Mouse (Mus musculus) layer of hippocampus, adult 6 months (tissue): ENCODE results near the gene H2al1f. TPM values are rescaled to one million over a fixed set of nuclear protein-coding genes. Genes with fewer than 3 reads are reported as not detected.

Experiments used
- long read RNA-seq, 2 experiments: library from polyadenylated mRNA; unstranded; transcript quantifications; one replicate each; pipeline ENCODE4 v2.0.0; 2019 to 2020
- polyA plus RNA-seq: library from polyadenylated mRNA; unstranded; fragments of <200 nt; fragmentation: Nextera tagmentation; gene quantifications from 2 replicates; pipeline ENCODE4 v1.2.3, GENCODE M21; 2021

The H2al1f gene
- polyA plus RNA-seq = not detected in 2 replicates
- long read RNA-seq, experiment 1 = 0 reads
- long read RNA-seq, experiment 2 = 0 reads

DNA sequence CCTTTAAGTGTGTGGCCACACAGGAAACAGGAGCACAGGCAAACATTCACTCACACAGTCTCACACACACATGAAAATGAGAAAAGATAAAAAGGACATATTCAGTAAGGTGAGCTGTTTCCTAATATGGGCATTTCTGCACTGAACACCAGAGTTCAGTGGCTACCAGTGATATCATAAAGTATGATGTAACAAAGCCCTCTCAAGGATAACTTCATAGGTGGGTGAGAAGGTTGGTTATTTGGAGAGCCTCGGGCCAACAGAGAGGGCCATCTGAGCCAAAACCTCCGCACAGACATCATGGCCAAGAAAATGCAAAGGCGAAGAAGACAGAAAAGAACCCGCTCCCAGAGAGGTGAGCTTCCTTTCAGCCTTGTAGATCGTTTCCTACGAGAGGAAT, at the start of gene H2al1f:
Gene H2al1f (plus strand): TSS at position 301 of the 400 bp plus-strand sequence.

DNA sequence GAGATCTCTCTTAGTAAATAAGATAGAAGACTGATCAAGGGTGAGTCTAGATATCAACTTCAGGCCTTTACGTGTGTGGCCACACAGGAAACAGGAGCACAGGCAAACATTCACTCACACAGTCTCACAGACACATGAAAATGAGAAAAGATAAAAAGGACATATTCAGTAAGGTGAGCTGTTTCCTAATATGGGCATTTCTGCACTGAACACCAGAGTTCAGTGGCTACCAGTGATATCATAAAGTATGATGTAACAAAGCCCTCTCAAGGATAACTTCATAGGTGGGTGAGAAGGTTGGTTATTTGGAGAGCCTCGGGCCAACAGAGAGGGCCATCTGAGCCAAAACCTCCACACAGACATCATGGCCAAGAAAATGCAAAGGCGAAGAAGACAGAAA, 16.0 kb upstream of the H2al1f start, which contains the start of gene H2al1a:
Gene H2al1a (plus strand): TSS at position 301 of the 400 bp plus-strand sequence.

DNA sequence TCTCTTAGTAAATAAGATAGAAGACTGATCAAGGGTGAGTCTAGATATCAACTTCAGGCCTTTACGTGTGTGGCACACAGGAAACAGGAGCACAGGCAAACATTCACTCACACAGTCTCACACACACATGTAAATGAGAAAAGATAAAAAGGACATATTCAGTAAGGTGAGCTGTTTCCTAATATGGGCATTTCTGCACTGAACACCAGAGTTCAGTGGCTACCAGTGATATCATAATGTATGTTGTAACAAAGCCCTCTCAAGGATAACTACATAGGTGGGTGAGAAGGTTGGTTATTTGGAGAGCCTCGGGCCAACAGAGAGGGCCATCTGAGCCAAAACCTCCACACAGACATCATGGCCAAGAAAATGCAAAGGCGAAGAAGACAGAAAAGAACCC, 12.8 kb upstream of the H2al1f start, which contains the start of gene H2al1b:
Gene H2al1b (plus strand): TSS at position 301 of the 400 bp plus-strand sequence.

DNA sequence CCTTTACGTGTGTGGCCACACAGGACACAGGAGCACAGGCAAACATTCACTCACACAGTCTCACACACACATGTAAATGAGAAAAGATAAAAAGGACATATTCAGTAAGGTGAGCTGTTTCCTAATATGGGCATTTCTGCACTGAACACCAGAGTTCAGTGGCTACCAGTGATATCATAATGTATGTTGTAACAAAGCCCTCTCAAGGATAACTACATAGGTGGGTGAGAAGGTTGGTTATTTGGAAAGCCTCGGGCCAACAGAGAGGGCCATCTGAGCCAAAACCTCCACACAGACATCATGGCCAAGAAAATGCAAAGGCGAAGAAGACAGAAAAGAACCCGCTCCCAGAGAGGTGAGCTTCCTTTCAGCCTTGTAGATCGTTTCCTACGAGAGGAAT, 9.6 kb upstream of the H2al1f start, which contains the start of gene H2al1c:
Gene H2al1c (plus strand): TSS at position 301 of the 400 bp plus-strand sequence.

DNA sequence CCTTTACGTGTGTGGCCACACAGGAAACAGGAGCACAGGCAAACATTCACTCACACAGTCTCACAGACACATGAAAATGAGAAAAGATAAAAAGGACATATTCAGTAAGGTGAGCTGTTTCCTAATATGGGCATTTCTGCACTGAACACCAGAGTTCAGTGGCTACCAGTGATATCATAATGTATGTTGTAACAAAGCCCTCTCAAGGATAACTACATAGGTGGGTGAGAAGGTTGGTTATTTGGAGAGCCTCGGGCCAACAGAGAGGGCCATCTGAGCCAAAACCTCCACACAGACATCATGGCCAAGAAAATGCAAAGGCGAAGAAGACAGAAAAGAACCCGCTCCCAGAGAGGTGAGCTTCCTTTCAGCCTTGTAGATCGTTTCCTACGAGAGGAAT, 6.4 kb upstream of the H2al1f start, which contains the start of gene H2al1d:
Gene H2al1d (plus strand): TSS at position 301 of the 400 bp plus-strand sequence.

DNA sequence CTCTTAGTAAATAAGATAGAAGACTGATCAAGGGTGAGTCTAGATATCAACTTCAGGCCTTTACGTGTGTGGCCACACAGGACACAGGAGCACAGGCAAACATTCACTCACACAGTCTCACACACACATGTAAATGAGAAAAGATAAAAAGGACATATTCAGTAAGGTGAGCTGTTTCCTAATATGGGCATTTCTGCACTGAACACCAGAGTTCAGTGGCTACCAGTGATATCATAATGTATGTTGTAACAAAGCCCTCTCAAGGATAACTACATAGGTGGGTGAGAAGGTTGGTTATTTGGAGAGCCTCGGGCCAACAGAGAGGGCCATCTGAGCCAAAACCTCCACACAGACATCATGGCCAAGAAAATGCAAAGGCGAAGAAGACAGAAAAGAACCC, 3.3 kb upstream of the H2al1f start, which contains the start of gene H2al1e:
Gene H2al1e (plus strand): TSS at position 301 of the 400 bp plus-strand sequence.

DNA sequence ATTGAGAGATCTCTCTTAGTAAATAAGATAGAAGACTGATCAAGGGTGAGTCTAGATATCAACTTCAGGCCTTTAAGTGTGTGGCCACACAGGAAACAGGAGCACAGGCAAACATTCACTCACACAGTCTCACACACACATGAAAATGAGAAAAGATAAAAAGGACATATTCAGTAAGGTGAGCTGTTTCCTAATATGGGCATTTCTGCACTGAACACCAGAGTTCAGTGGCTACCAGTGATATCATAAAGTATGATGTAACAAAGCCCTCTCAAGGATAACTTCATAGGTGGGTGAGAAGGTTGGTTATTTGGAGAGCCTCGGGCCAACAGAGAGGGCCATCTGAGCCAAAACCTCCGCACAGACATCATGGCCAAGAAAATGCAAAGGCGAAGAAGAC, 3.0 kb downstream of the H2al1f start, which contains the start of gene H2al1g:
Gene H2al1g (plus strand): TSS at position 301 of the 400 bp plus-strand sequence.

DNA sequence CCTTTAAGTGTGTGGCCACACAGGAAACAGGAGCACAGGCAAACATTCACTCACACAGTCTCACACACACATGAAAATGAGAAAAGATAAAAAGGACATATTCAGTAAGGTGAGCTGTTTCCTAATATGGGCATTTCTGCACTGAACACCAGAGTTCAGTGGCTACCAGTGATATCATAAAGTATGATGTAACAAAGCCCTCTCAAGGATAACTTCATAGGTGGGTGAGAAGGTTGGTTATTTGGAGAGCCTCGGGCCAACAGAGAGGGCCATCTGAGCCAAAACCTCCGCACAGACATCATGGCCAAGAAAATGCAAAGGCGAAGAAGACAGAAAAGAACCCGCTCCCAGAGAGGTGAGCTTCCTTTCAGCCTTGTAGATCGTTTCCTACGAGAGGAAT, 6.2 kb downstream of the H2al1f start, which contains the start of gene H2al1h:
Gene H2al1h (plus strand): TSS at position 301 of the 400 bp plus-strand sequence.

DNA sequence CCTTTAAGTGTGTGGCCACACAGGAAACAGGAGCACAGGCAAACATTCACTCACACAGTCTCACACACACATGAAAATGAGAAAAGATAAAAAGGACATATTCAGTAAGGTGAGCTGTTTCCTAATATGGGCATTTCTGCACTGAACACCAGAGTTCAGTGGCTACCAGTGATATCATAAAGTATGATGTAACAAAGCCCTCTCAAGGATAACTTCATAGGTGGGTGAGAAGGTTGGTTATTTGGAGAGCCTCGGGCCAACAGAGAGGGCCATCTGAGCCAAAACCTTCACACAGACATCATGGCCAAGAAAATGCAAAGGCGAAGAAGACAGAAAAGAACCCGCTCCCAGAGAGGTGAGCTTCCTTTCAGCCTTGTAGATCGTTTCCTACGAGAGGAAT, 9.4 kb downstream of the H2al1f start, which contains the start of gene H2al1i:
Gene H2al1i (plus strand): TSS at position 301 of the 400 bp plus-strand sequence.

DNA sequence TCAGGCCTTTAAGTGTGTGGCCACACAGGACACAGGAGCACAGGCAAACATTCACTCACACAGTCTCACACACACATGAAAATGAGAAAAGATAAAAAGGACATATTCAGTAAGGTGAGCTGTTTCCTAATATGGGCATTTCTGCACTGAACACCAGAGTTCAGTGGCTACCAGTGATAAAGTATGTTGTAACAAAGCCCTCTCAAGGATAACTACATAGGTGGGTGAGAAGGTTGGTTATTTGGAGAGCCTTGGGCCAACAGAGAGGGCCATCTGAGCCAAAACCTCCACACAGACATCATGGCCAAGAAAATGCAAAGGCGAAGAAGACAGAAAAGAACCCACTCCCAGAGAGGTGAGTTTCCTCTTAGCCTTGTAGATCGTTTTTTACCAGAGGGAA, 12.6 kb downstream of the H2al1f start, which contains the start of gene H2al1j:
Gene H2al1j (plus strand): TSS at position 301 of the 400 bp plus-strand sequence.

Other genes with a start within 250 kb of the H2al1f start
- not detected in 2 replicates for gene H2al1a, start 15.9 kb upstream of the H2al1f start, polyA plus RNA-seq
- gene H2al1b, start 12.7 kb upstream of the H2al1f start, polyA plus RNA-seq = not detected in 2 replicates
- not detected in 2 replicates for gene H2al1c, start 9.5 kb upstream of the H2al1f start, polyA plus RNA-seq
- not detected in 2 replicates for gene H2al1d, start 6.3 kb upstream of the H2al1f start, polyA plus RNA-seq
- not detected in 2 replicates for gene H2al1e, start 3.2 kb upstream of the H2al1f start, polyA plus RNA-seq
- not detected in 2 replicates for gene H2al1g, start 3.1 kb downstream of the H2al1f start, polyA plus RNA-seq
- not detected in 2 replicates for gene H2al1h, start 6.3 kb downstream of the H2al1f start, polyA plus RNA-seq
- gene H2al1i, start 9.5 kb downstream of the H2al1f start, polyA plus RNA-seq = not detected in 2 replicates
- gene H2al1j, start 12.7 kb downstream of the H2al1f start, polyA plus RNA-seq = not detected in 2 replicates